Mouse (Mus musculus) lung, embryonic 16.5 days (tissue): Measurements from ENCODE around the gene Tnfrsf22. TPM values are rescaled to one million over a fixed set of nuclear protein-coding genes. Genes with fewer than 3 reads are reported as not detected.
"Not testable (repeated sequence)": the region's sequence is repeated elsewhere in the genome, so short reads cannot be mapped to it uniquely, and the experiment has no call there.

Experiments
- ATAC-seq: fragments of 200-750 bp; cut with Nextera tagmentation; 2 replicates; pipeline ENCODE4 v1.8.0; 2017; ENCODE audit warnings: low read depth, mild to moderate bottlenecking, moderate library complexity
- H3K27ac ChIP-seq: fragments of 300-500 bp; sonication (generic); 2 replicates; pipeline ENCODE4 v1.5.1; 2014; ENCODE audit warnings: mild to moderate bottlenecking, control low read depth, low read length
- H3K27me3 ChIP-seq: fragments of 300-500 bp; sonication (generic); 2 replicates; pipeline ENCODE4 v1.6.1; 2014; ENCODE audit warnings: low read depth, low read length, mixed read lengths; ENCODE audit not compliant: control insufficient read depth, insufficient read depth
- H3K36me3 ChIP-seq: fragments of 300-500 bp; sonication (generic); 2 replicates; pipeline ENCODE4 v1.6.1; 2014; ENCODE audit warnings: low read length; ENCODE audit not compliant: control insufficient read depth, insufficient read depth
- H3K4me1 ChIP-seq: fragments of 300-500 bp; sonication (generic); replicated peaks from 2 replicates; pipeline ENCODE4 v1.6.1; 2014; ENCODE audit warnings: low read length, mixed read lengths; ENCODE audit not compliant: control insufficient read depth, insufficient read depth
- H3K4me2 ChIP-seq: fragments of 300-500 bp; sonication (generic); 2 replicates; pipeline ENCODE4 v1.6.1; 2014; ENCODE audit warnings: low read depth, low read length, control low read depth
- H3K4me3 ChIP-seq: fragments of 300-500 bp; sonication (generic); 2 replicates; pipeline ENCODE4 v1.5.1; 2014; ENCODE audit warnings: mild to moderate bottlenecking, low read length, control low read depth
- H3K9ac ChIP-seq: fragments of 300-500 bp; sonication (generic); 2 replicates; pipeline ENCODE4 v1.6.1; 2014; ENCODE audit warnings: low read length, control low read depth
- H3K9me3 ChIP-seq: fragments of 300-500 bp; sonication (generic); 2 replicates; pipeline ENCODE4 v1.6.1; 2016; ENCODE audit warnings: low read length; ENCODE audit not compliant: control insufficient read depth
- WGBS: fragments of 180-500 bp; shearing (Covaris S2); extraction: QIAGEN DNeasy Blood & Tissue Kit; methylation state at CpG from one replicate; pipeline ENCODE4 v1.1.7; 2014; 5-methylcytosine and 5-hydroxymethylcytosine counted together
- polyA plus RNA-seq: library from polyadenylated mRNA; unstranded; fragments of >200 nt; fragmentation: Nextera tagmentation; extraction: Ambion mirVana; gene quantifications from 2 replicates; pipeline ENCODE4 v1.2.1, GENCODE M21; 2015

Tnfrsf22 gene
- polyA plus RNA-seq, 1 experiment from 2014 or later: 6.3 TPM

DNA sequence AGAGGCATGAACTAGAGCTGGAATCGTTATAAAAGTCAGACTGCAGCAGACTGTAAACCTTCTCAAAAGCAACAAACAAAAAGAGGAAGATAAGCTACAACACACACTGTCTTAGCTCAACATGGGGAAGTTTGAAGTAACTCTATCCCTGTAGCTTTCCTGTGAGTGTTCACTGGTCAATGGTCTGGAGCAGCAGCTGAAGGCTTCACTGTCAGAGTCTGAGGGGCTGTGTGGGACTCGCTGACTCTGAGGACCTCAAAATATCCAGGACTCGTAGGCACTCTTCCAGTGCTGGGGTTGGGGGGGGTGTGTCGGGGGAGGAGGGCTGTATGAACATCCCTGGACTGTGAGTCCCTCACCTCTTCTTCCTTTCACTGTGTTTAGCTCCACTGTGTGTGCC, 36.7 kb upstream of the Tnfrsf22 start:
- peak; percentile 11; the same call in 1 of the 2 replicates for ATAC-seq
- H3K27ac ChIP-seq, H3K27me3 ChIP-seq, H3K4me2 ChIP-seq, H3K4me3 ChIP-seq, H3K9ac ChIP-seq, H3K4me1 ChIP-seq, H3K9me3 ChIP-seq: not testable (repeated sequence)
- peaks cover 14% of the 10 kb centered on the region; the same call in 1 of the 2 replicates for H3K36me3 ChIP-seq
- WGBS: 51% methylated on average over 4 of the region's 4 CpGs

DNA sequence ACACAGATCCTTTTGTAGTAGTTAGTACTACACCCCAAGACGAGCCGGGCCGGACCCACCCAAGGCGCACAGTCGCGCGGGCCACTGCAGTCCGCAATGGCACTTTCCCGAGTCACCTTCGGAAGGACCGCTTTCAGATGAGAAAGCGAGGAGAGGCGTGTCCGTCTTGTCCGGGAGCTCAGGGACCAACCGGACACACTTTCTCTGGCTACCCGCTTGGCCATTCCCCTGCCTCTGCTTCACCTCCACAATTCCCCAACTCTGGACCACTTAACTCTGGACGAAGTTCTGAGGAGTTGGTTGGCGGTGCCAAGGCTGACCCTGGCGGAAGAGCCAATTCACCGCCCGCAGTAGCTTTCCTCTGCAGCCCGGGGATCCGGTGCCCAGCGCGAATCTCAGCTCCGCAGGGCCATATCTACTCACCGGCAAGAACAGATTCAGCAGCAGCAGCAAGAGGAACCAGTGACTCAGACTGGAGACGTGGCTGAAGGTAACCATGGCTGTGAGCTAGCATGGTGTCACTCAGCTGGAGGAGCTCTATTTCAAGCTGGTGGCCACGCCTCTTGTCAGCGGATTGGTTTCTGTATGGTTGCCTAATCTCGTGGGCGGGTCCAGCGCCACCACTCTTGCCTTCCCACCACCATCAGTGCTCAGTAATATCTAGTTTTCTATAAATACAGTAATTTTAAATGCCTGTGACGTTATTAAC, 36.1 kb upstream of the Tnfrsf22 start, which contains the start of gene Tnfrsf23:
Tnfrsf23 (minus strand) TSS at position 514 of the 709 bp plus-strand sequence.
- Histone ChIP-seq H3K27me3 (no peaks in the 10 kb centered on the region), H3K27ac (no peak within 1 kb of the TSS), H3K9ac (peak within 1 kb of the TSS; percentile 48), H3K9me3 (no peaks in the 10 kb centered on the region), H3K4me1 (no peaks in the 10 kb centered on the region), H3K4me2 (peak within 1 kb of the TSS; percentile 79), H3K36me3 (peaks cover 9% of the 10 kb centered on the region; the same call in 1 of the 2 replicates), H3K4me3 (peak within 1 kb of the TSS; percentile 52)
- ATAC-seq: peak; percentile 96
- under 1% methylated on average over 35 of the region's 35 CpGs for WGBS

DNA sequence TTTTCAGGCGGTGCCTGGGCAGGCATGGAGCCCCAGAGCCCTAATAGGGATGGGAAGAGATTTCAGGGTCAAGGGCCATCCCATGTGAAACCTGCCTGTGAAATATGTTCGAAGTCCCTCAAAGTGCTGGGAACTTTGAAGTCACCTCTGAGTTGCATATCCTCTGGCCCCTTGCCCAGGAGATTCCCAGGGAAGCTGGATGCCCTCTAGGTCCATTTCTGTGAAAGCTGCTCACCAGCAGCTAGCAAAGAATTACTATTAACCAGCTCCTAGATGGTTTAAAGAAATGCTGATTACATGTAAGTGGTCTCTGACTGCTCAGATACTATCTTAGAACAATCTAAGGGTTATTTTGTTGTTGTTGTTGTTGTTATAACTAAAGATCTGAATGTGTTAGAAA, 35.1 kb upstream of the Tnfrsf22 start:
- 73% methylated on average over 1 of the region's 2 CpGs for WGBS
- H3K27ac ChIP-seq, H3K4me1 ChIP-seq, H3K4me2 ChIP-seq, H3K27me3 ChIP-seq, H3K36me3 ChIP-seq, ATAC-seq, H3K9ac ChIP-seq, H3K9me3 ChIP-seq, H3K4me3 ChIP-seq: not testable (repeated sequence)

DNA sequence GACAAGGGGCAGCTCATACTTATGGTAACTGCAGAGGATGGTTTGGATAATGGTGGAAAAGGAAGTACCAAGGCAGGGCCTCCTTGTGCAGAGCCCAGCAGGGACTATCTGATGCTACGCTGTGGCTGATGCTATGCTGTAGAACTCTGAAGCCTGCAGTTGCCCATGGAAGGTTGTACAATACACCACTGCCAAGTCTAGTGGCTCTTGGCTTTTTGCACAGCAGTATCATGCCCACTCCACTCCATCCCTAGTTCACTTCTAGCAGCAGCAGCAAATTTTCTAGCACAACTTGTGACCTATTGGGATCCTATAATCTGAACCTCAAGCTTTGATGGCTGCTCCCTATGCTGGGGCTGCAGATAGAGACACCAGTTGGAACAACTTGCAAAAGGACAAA, 32.1 kb upstream of the Tnfrsf22 start:
- Histone ChIP-seq H3K36me3 (no peaks in the 10 kb centered on the region), H3K9ac (no peak overlapping the region), H3K4me1 (no peaks in the 10 kb centered on the region), H3K4me3 (no peak overlapping the region), H3K27ac (no peak overlapping the region), H3K4me2 (no peak overlapping the region), H3K27me3 (no peaks in the 10 kb centered on the region), H3K9me3 (no peaks in the 10 kb centered on the region)
- 93% methylated on average over 1 of the region's 1 CpGs for WGBS
- no peak for ATAC-seq

DNA sequence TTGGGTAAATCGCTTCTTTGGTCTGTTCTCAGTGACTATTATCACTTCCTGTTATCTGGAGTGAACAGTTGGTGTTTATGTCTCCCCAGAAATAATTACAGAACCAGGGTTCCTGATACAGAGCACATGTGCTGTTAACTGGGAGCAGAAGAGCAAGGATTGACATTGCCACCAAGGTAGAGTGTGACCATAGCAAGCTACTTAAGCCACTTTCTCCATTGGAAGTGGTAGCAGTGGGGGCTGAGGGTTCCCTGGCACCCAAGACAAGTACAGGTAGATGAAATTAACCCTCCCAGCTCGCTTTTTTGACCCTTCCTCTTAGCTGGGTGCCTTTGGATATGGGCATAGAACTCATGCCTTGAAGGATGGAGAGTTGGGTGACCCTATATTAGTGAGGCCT, 31.4 kb upstream of the Tnfrsf22 start:
- not testable (repeated sequence) for H3K4me1 ChIP-seq, H3K27me3 ChIP-seq, H3K27ac ChIP-seq, H3K36me3 ChIP-seq, H3K9me3 ChIP-seq, H3K4me2 ChIP-seq, H3K4me3 ChIP-seq, ATAC-seq, H3K9ac ChIP-seq
- WGBS: 48% methylated on average over 2 of the region's 2 CpGs

DNA sequence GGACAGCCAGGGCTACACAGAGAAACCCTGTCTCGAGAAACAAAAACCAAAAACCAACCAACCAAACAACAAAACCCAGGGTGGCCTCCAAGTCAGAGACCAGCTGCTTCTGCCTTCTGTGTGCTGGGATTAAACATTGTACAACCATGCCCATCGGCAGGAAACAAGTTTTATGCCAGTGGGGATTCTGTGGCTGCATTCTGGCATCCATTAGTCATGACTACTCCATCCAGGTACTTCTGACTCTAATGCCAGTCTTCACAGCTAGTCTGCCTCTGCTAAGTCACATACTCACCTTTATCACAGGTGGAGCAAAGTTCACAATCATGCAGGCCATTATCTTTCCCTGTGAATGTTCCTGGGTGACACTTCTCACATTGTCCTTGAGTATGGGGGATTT, 30.2 kb upstream of the Tnfrsf22 start:
- not testable (repeated sequence) for ATAC-seq, H3K4me1 ChIP-seq, H3K27me3 ChIP-seq, H3K36me3 ChIP-seq, H3K9ac ChIP-seq, H3K4me3 ChIP-seq, H3K4me2 ChIP-seq, H3K9me3 ChIP-seq, H3K27ac ChIP-seq
- 83% methylated on average over 2 of the region's 2 CpGs for WGBS

DNA sequence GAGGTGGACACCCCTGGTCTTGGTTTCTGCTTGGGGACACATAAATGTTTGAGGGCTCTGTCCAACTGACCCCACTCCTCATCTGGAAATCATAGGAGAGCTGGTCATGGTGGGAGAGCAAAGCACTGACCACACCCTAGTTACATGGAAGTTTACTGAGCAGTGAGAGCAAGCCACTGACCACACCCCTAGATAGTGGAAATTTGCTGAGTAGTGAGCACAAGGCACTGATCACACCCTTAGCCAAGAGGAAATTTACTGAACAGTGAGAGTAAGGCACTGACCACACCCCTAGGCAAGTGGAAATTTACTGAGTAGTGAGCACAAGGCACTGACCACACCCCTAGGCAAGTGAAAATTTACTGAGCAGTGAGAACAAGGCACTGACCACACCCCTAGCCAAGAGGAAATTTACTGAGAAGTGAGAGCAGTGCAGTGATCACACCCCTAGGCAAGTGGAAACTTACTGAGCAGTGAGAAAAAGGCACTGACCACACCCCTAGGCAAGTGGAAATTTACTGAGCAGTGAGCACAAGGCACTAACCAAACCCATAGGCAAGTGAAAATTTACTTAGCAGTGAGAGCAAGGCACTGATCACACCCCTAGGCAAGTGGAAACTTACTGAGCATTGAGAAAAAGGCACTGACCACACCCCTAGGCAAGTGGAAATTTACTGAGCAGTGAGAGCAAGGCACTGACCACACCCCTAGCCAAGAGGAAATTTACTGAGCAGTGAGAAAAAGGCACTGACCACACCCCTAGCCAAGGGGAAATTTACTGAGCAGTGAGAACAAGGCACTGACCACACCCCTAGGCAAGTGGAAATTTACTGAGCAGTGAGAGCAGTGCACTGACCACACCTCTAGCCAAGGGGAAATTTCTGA, 17.2 kb upstream of the Tnfrsf22 start:
- H3K36me3 ChIP-seq: no peaks in the 10 kb centered on the region
- ATAC-seq: no peak

DNA sequence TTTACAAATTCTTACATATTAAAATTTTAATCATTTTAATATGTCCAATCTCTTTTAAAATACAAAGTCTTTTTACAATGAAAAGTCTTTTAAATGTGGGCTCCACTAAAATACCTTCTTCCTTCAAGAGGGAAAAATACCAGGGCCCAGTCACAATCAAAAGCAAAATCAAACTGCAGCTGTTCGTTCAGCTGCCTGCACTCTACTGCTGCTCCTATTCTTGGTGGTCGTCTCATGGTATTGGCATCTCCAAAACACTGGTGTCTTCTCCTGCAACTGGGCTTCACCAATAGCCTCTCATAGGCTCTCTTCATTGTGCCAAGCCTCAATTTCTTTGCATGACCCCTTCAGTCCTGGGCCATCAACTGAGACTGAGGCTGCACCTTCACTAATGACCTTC, 14.0 kb upstream of the Tnfrsf22 start:
- Histone ChIP-seq H3K9ac (no peak overlapping the region), H3K9me3 (no peaks in the 10 kb centered on the region), H3K4me2 (no peak overlapping the region), H3K4me3 (no peak overlapping the region), H3K27ac (no peak overlapping the region), H3K4me1 (no peaks in the 10 kb centered on the region), H3K36me3 (no peaks in the 10 kb centered on the region), H3K27me3 (no peaks in the 10 kb centered on the region)
- WGBS: 76% methylated on average over 2 of the region's 2 CpGs
- ATAC-seq: no peak

More for the DNA sequence above, 17.2 kb upstream of the Tnfrsf22 start:
- Histone ChIP-seq H3K9me3 (no peaks in the 10 kb centered on the region), H3K4me1 (no peaks in the 10 kb centered on the region), H3K4me3 (no peak overlapping the region), H3K27ac (no peak overlapping the region), H3K9ac (no peak overlapping the region), H3K27me3 (no peaks in the 10 kb centered on the region), H3K4me2 (no peak overlapping the region)

DNA sequence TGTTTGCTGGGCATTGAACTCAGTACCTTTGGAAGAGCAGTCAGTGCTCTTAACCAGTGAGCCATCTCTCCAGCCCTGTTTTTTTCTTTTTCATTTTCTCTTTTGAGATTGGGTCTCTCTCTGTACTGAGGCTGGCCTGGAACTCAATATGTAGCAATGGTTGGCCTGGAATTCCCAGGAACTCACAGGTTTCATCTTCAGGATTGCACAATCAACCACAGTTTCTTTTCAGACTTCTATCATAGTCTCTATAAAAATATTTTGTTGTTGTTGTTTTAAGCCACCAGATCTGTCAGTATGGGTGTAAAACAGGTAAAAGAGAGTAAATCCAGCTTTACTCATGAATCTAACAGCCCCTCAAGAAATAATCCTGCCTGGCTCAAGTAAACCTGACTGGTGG, 11.3 kb upstream of the Tnfrsf22 start:
- Histone ChIP-seq H3K4me1 (no peaks in the 10 kb centered on the region), H3K27ac (no peak overlapping the region)
- ATAC-seq: no peak

More for the DNA sequence above, 11.3 kb upstream of the Tnfrsf22 start:
- H3K4me3 ChIP-seq: no peak overlapping the region
- H3K4me2 ChIP-seq: no peak overlapping the region
- no peaks in the 10 kb centered on the region for H3K9me3 ChIP-seq
- no peaks in the 10 kb centered on the region for H3K27me3 ChIP-seq
- no peaks in the 10 kb centered on the region for H3K36me3 ChIP-seq
- no peak overlapping the region for H3K9ac ChIP-seq
